Mouse (Mus musculus) cerebellum, adult 2 months (tissue): ENCODE data around the gene Adipoq.

Experiments used
- CTCF ChIP-seq: fragments of 200-500 bp; IDR thresholded peaks from 2 replicates; pipeline ENCODE4 v1.5.1; 2011; ENCODE audit warnings: low read depth, mild to moderate bottlenecking, control low read depth, low read length, moderate library complexity, borderline replicate concordance; ENCODE audit not compliant: insufficient read depth
- POLR2A ChIP-seq: fragments of 200-500 bp; IDR thresholded peaks from 2 replicates; pipeline ENCODE4 v1.6.1; 2011; ENCODE audit warnings: low read length, control low read depth, borderline replicate concordance; ENCODE audit not compliant: insufficient read depth

- TF ChIP-seq POLR2A (no peak), CTCF (no peak)
These were observed 40.2 kb upstream of the Adipoq start for GRCm38 (mm10) chr16:23106121-23106520.
